ENCODE assay signal across 19 mouse cellular contexts in the genomic region with DNA sequence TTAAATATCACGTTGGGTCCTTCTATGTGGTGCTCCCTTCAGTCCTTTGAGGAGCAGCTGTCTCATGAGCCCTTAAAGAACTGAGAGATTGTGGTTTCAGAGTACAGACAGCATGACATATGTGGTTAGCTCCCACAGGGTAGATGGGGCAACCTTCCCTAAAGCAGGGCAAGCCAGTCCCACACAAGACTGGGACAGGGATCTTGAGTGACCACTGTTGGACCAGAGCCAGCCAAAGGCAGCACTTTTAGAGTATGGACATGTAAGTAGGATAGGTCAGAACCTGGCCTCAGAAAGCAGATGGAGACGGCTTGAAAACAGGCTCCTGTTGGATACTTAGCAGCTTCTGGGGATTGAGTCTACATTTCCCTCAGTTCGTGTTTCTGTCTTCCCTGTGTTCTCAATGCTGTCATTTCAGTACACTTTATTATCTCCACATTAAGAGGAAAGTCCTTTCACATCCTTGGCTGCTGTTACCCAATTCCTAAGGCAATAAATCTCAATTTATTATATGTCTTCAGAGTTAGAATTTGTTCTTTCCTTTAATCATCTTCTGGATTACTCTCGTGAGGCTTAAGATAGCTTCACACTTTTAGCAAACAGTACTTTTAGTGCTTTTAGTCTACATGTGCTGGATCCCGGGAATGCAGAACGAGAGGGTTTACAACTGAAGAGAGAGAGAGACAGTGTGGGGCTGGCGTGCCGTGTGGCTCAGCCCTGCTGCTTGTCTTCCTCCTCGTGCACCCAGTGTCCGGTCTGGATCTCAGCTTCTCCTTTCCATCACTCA. TPM values are rescaled to one million over a fixed set of nuclear protein-coding genes. Genes with fewer than 3 reads are reported as not detected.
DNase-seq lines count a peak whose midpoint lies in the region; ATAC-seq lines count a peak whose summit lies in the region.
"Had no signal": no experiment of that assay in that cellular context is flagged by ENCODE, and none has a peak within 500 bp of the region (broad histone marks: within the 10 kb centered on the region; RNA-seq: fewer than 3 reads in every experiment).

No protein-coding gene starts in this region.

- H3K27ac ChIP-seq in midbrain, embryonic 11.5 days (ENCODE audit: low read depth, low read length): no peak overlapping the region
- H3K27ac ChIP-seq: heart, embryonic 15.5 days; hindbrain, embryonic 13.5 days; midbrain, embryonic 13.5 days had no signal

- no peak overlapping the region for H3K9ac ChIP-seq in midbrain, embryonic 11.5 days (ENCODE audit: low read length)
- H3K9ac ChIP-seq: heart, embryonic 15.5 days; hindbrain, embryonic 13.5 days; liver, postnatal 0 days; midbrain, embryonic 13.5 days had no signal

- peak; percentile 72 for ATAC-seq in granulocyte monocyte progenitor cell, adult 5-6 weeks (replicated peaks; ENCODE audit: poor library complexity, severe bottlenecking)
- ATAC-seq in megakaryocyte progenitor cell, adult 5-6 weeks (replicated peaks; ENCODE audit: poor library complexity): peak; percentile 59
- ATAC-seq in midbrain, embryonic 11.5 days (ENCODE audit: low FRiP score): no peak
- ATAC-seq: liver, postnatal 0 days; midbrain, embryonic 13.5 days had no signal

- no peaks in the 10 kb centered on the region for H3K9me3 ChIP-seq in midbrain, embryonic 11.5 days (ENCODE audit: control insufficient read depth, low read length)
- H3K9me3 ChIP-seq: heart, embryonic 15.5 days; hindbrain, embryonic 13.5 days; midbrain, embryonic 13.5 days had no signal

- H3K4me3 ChIP-seq in midbrain, embryonic 11.5 days (ENCODE audit: low read depth, low read length): no peak overlapping the region
- H3K4me3 ChIP-seq: heart, embryonic 15.5 days; hindbrain, embryonic 13.5 days; midbrain, embryonic 13.5 days had no signal

- 88% methylated on average over 10 of the region's 10 CpGs for WGBS in midbrain, embryonic 11.5 days

- no peaks in the 10 kb centered on the region for H3K27me3 ChIP-seq in midbrain, embryonic 11.5 days (ENCODE audit: control insufficient read depth, insufficient read depth, low read length)
- H3K27me3 ChIP-seq: heart, embryonic 15.5 days; hindbrain, embryonic 13.5 days; midbrain, embryonic 13.5 days had no signal

- no peaks in the 10 kb centered on the region for H3K36me3 ChIP-seq in midbrain, embryonic 11.5 days (ENCODE audit: control insufficient read depth, insufficient read depth, low read length)
- H3K36me3 ChIP-seq: heart, embryonic 15.5 days had no signal

- peak; percentile 8 for DNase-seq in gastrocnemius, postnatal 10 days
- no peak for DNase-seq in gastrocnemius, postnatal 25 days
- peak; percentile 53 for DNase-seq in 416B (ENCODE audit: low read depth)
- DNase-seq in adrenal gland, postnatal 4 days (ENCODE audit: low spot score in 2 of 2): no peak
- DNase-seq in natural killer cell, adult 2 months (ENCODE audit: low spot score in 2 of 2): no peak
- DNase-seq in midbrain, embryonic 11.5 days (ENCODE audit: low spot score, missing footprints): no peak
- DNase-seq: cerebellum, adult 9-11 months; kidney, adult 2 months; layer of hippocampus, postnatal 36 days; liver; liver, postnatal 0 days; lung, postnatal 14 days had no signal

- H3K4me2 ChIP-seq in midbrain, embryonic 11.5 days: no peak overlapping the region
- H3K4me2 ChIP-seq: heart, embryonic 15.5 days; hindbrain, embryonic 13.5 days; midbrain, embryonic 13.5 days had no signal

- H3K4me1 ChIP-seq in midbrain, embryonic 11.5 days (ENCODE audit: control insufficient read depth, insufficient read depth, low read length): no peaks in the 10 kb centered on the region
- H3K4me1 ChIP-seq: midbrain, embryonic 13.5 days had no signal

RNA-seq across cellular contexts. Expression of gene Gpr183, which starts 6.1 kb away (rescaled TPM):
- 1 to 10 TPM in 1 of 2 experiments, under 1 TPM in 1; 0.68 to 1.4 TPM for total RNA-seq in gastrocnemius, postnatal 10 days (2021)
- total RNA-seq in gastrocnemius, postnatal 25 days (2021): under 1 TPM; 0.38 to 0.43 TPM
- total RNA-seq in granulocyte monocyte progenitor cell, adult 5-6 weeks (2014; fragmentation: Nextera tagmentation): 3.2 and 3.3 TPM in 2 replicates
- 3.4 and 3.7 TPM in 2 replicates for total RNA-seq in granulocyte monocyte progenitor cell, adult 5-6 weeks (2017)
- 4.0 and 7.1 TPM in 2 replicates for total RNA-seq in megakaryocyte progenitor cell, adult 5-6 weeks (2015)
- 2.2 and 3.5 TPM in 2 replicates for total RNA-seq in megakaryocyte progenitor cell, adult 5-6 weeks (2017)
- under 1 TPM; 0.42 to 0.56 TPM for total RNA-seq in adrenal gland, postnatal 4 days (2021)
- polyA plus RNA-seq in midbrain, embryonic 11.5 days (2014; fragmentation: Nextera tagmentation; extraction: Ambion mirVana): 1.4 and 1.6 TPM in 2 replicates

RNA-seq across cellular contexts. Expression of gene Gpr18, which starts 43.4 kb away (rescaled TPM):
- total RNA-seq in gastrocnemius, postnatal 10 days (2021): not detected
- total RNA-seq in gastrocnemius, postnatal 25 days (2021): not detected
- 0.60 and 3.1 TPM in 2 replicates for total RNA-seq in granulocyte monocyte progenitor cell, adult 5-6 weeks (2014; fragmentation: Nextera tagmentation)
- 0.43 TPM in 1 of 2 replicates, not detected in the other for total RNA-seq in granulocyte monocyte progenitor cell, adult 5-6 weeks (2017)
- total RNA-seq in megakaryocyte progenitor cell, adult 5-6 weeks (2015): 0.68 and 2.1 TPM in 2 replicates
- total RNA-seq in megakaryocyte progenitor cell, adult 5-6 weeks (2017): 0.34 and 1.9 TPM in 2 replicates
- total RNA-seq in adrenal gland, postnatal 4 days (2021): under 1 TPM in 1 of 2 experiments, not detected in 1; 0.25 TPM
- 0.15 and 0.25 TPM in 2 replicates for polyA plus RNA-seq in midbrain, embryonic 11.5 days (2014; fragmentation: Nextera tagmentation; extraction: Ambion mirVana)
- total RNA-seq: gastrocnemius, postnatal 4 days; layer of hippocampus, postnatal 36 days; left cerebral cortex, postnatal 25 days had no signal

Comparison
In these comparisons a context has a peak if more than half of its experiments do, and no peak if none do; other contexts are left out.
1. DNase-seq: peak in gastrocnemius, postnatal 10 days (single experiment) and 416B (single experiment); none in gastrocnemius, postnatal 25 days (single experiment), adrenal gland, postnatal 4 days (0 of 2), natural killer cell, adult 2 months (0 of 2) and midbrain, embryonic 11.5 days (single experiment).